Mouse (Mus musculus) heart, embryonic 11.5 days (tissue): ENCODE measurements at regions not wholly inside any gene's neighbourhood (a gene's known extent, or its start where the extent isn't known, plus 50 kb on each side); places are given as distances from the start of the nearest gene placed in this dataset.

Experiments
- ATAC-seq: fragments of 200-750 bp; cut with Nextera tagmentation; replicated peaks from 2 replicates; pipeline ENCODE4 v1.8.0; 2017; ENCODE audit warnings: moderate library complexity; ENCODE audit not compliant: insufficient number of reproducible peaks, low FRiP score, low TSS enrichment
- H3K27ac ChIP-seq: fragments of 300-500 bp; sonication (generic); 2 replicates; pipeline ENCODE4 v1.5.1; 2014; ENCODE audit warnings: mild to moderate bottlenecking, low read depth, low read length
- H3K27me3 ChIP-seq: fragments of 300-500 bp; sonication (generic); 2 replicates; pipeline ENCODE4 v1.6.1; 2014; ENCODE audit warnings: mild to moderate bottlenecking, low read length, mixed read lengths; ENCODE audit not compliant: control insufficient read depth, insufficient read depth
- H3K36me3 ChIP-seq: fragments of 300-500 bp; sonication (generic); 2 replicates; pipeline ENCODE4 v1.6.1; 2014; ENCODE audit warnings: mild to moderate bottlenecking, low read length, moderate library complexity, mixed read lengths; ENCODE audit not compliant: control insufficient read depth, insufficient read depth
- H3K4me1 ChIP-seq: fragments of 300-500 bp; sonication (generic); 2 replicates; pipeline ENCODE4 v1.6.1; 2014; ENCODE audit warnings: low read length; ENCODE audit not compliant: control insufficient read depth, insufficient read depth
- H3K4me2 ChIP-seq: fragments of 300-500 bp; sonication (generic); 2 replicates; pipeline ENCODE4 v1.6.1; 2014; ENCODE audit warnings: mild to moderate bottlenecking, moderate library complexity
- H3K4me3 ChIP-seq: fragments of 300-500 bp; sonication (generic); 2 replicates; pipeline ENCODE4 v1.5.1; 2014; ENCODE audit warnings: low read depth, low read length
- H3K9ac ChIP-seq: fragments of 300-500 bp; sonication (generic); 2 replicates; pipeline ENCODE4 v1.6.1; 2014; ENCODE audit warnings: mild to moderate bottlenecking, low read depth, low read length, moderate library complexity
- H3K9me3 ChIP-seq: fragments of 300-500 bp; sonication (generic); replicated peaks from 2 replicates; pipeline ENCODE4 v1.6.1; 2016; ENCODE audit warnings: low read length; ENCODE audit not compliant: control insufficient read depth
- WGBS: fragments of 180-500 bp; shearing (Covaris S2); extraction: QIAGEN DNeasy Blood & Tissue Kit; methylation state at CpG from one replicate; pipeline ENCODE4 v1.1.7; 2014; ENCODE audit not compliant: insufficient replicate concordance; 5-methylcytosine and 5-hydroxymethylcytosine counted together

GRCm38 (mm10) chr15:62114815-62115214 lies 1192.0 kb upstream of the A1bg start:
- WGBS, result 39% methylated on average over 4 of the region's 4 CpGs
- no peak overlapping the region for H3K4me2 ChIP-seq
- no peak overlapping the region for H3K27ac ChIP-seq
- H3K9ac ChIP-seq, result no peak overlapping the region
- no peaks in the 10 kb centered on the region for H3K9me3 ChIP-seq
- peaks cover 11% of the 10 kb centered on the region; the same call in 1 of the 2 replicates for H3K4me1 ChIP-seq
- no peaks in the 10 kb centered on the region for H3K27me3 ChIP-seq
- no peak for ATAC-seq
- no peaks in the 10 kb centered on the region for H3K36me3 ChIP-seq
- H3K4me3 ChIP-seq, result no peak overlapping the region

GRCm38 (mm10) chr15:62112151-62112550 lies 1189.3 kb upstream of the A1bg start:
- Histone ChIP-seq H3K27ac (no peak overlapping the region), H3K27me3 (no peaks in the 10 kb centered on the region), H3K9me3 (no peaks in the 10 kb centered on the region), H3K4me3 (no peak overlapping the region), H3K36me3 (no peaks in the 10 kb centered on the region), H3K4me1 (peaks cover 3% of the 10 kb centered on the region; the same call in 1 of the 2 replicates), H3K9ac (no peak overlapping the region), H3K4me2 (no peak overlapping the region)
- no peak for ATAC-seq
- WGBS, result 84% methylated on average over 2 of the region's 2 CpGs

DNA sequence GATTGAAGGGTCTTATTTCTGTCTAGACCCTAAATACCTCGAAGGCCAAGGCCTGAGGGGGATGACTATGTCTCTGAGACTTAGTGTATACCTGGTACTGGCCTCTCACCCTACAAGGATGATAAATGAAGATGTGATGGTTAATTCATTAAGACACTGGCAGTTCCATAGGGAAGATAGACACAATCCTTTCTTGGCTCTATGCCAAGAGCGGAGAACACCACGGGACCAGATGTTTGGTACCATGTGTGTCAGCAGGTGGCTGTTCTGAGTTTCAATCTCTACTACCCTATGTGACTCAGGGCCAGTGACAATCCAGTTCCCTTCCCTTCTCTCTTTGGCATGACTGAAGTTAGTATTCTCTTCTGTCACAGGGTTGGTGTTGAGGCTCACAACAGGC lies 1185.2 kb upstream of the A1bg start:
- no peak for ATAC-seq
- peaks cover 17% of the 10 kb centered on the region for H3K4me1 ChIP-seq
- no peak overlapping the region for H3K4me3 ChIP-seq
- H3K36me3 ChIP-seq, result no peaks in the 10 kb centered on the region
- H3K4me2 ChIP-seq, result no peak overlapping the region
- H3K9ac ChIP-seq, result no peak overlapping the region
- no peaks in the 10 kb centered on the region for H3K27me3 ChIP-seq
- H3K9me3 ChIP-seq, result no peaks in the 10 kb centered on the region
- H3K27ac ChIP-seq, result no peak overlapping the region
- 81% methylated on average over 3 of the region's 3 CpGs for WGBS

DNA sequence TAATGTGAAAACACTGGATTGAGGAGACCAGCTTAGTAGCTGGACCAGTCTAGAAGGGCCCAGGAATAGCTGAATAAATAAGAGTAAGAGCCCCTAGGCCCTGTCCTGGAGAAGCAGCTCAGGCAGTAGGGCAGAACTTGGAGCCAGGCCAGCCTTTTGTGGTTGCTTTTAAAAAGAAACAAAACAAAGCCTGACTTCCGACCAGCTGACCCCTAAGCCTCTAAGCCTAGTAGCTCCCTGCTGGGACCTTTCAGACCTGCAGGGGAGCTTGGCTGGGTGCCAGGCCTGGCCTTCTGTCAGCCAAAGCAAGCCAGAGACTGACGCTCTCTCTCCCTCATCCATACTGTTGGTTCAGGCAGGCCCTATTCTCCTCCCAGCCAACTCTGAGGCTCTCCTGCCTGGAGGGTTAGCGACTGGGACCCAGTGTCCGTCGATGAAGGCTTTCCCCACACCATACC lies 1183.7 kb upstream of the A1bg start:
- WGBS, result 12% methylated on average over 5 of the region's 5 CpGs

GRCm38 (mm10) chr15:62105483-62105882 lies 1182.7 kb upstream of the A1bg start:
- ATAC-seq, result no peak
- Histone ChIP-seq H3K9ac (no peak overlapping the region), H3K27ac (no peak overlapping the region)

More for the DNA sequence above, 1183.7 kb upstream of the A1bg start:
- Histone ChIP-seq H3K4me1 (peaks cover 17% of the 10 kb centered on the region), H3K27me3 (no peaks in the 10 kb centered on the region), H3K4me2 (no peak overlapping the region), H3K27ac (peak overlapping the region; percentile 46; the same call in 1 of the 2 replicates), H3K9me3 (0 out of 2 replicates have a peak, but pooled peaks cover 2% of the 10 kb centered on the region), H3K36me3 (peaks cover 2% of the 10 kb centered on the region; the same call in 1 of the 2 replicates), H3K9ac (peak overlapping the region; percentile 46; the same call in 1 of the 2 replicates), H3K4me3 (no peak overlapping the region)
- peak; percentile 73 for ATAC-seq

DNA sequence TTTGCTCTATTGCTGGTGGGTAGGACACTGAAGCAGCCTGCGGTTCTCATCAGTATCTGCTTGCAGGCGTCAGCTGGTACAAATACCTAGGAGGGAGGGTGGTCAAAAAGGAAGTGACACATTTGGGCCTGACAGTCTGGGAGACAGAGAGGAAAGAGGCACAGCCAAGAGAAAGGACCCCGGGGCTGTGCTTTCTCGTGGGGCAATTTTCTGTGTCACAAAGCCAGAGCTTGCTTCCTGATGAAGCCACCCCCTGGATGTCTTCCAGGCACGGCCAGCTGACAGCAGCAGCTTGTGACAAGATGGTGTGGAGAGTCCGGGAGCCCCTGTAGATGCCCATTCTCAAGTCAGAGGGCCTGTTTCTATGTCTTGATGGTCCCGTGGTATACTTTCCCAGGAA lies 1181.8 kb upstream of the A1bg start:
- no peak overlapping the region for H3K9ac ChIP-seq
- no peaks in the 10 kb centered on the region for H3K27me3 ChIP-seq
- H3K4me2 ChIP-seq, result no peak overlapping the region
- WGBS, result 33% methylated on average over 7 of the region's 7 CpGs
- 0 out of 2 replicates have a peak, but pooled peaks cover 2% of the 10 kb centered on the region for H3K9me3 ChIP-seq
- no peak for ATAC-seq
- H3K4me1 ChIP-seq, result peaks cover 17% of the 10 kb centered on the region
- no peak overlapping the region for H3K4me3 ChIP-seq
- no peak overlapping the region for H3K27ac ChIP-seq
- peaks cover 2% of the 10 kb centered on the region; the same call in 1 of the 2 replicates for H3K36me3 ChIP-seq

More at GRCm38 (mm10) chr15:62105483-62105882, 1182.7 kb upstream of the A1bg start:
- Histone ChIP-seq H3K9me3 (0 out of 2 replicates have a peak, but pooled peaks cover 2% of the 10 kb centered on the region), H3K36me3 (peaks cover 2% of the 10 kb centered on the region; the same call in 1 of the 2 replicates), H3K4me2 (no peak overlapping the region), H3K27me3 (no peaks in the 10 kb centered on the region), H3K4me3 (no peak overlapping the region), H3K4me1 (peaks cover 17% of the 10 kb centered on the region)
- WGBS, result 54% methylated on average over 9 of the region's 9 CpGs

DNA sequence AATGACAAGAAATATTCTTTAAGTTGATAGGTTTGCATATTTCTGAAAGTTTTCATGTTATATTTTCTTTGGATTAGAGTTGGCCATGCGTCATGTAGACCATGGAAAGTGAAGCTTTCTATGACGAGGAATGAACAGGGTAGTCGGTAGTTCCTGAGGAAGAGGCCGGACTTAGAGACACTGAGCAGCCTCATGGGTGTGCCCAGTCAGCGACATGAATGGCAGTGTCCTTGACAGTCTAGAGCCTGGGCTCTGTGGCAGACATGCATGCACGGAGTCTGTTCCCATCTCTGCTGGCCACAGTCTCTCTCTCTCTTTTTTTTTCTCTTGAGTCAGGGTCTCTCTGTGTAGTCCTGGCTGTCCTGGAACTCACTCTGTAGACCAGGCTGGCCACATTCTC lies 1176.9 kb upstream of the A1bg start:
- Histone ChIP-seq H3K9ac (no peak overlapping the region), H3K9me3 (0 out of 2 replicates have a peak, but pooled peaks cover 2% of the 10 kb centered on the region), H3K4me3 (no peak overlapping the region), H3K27ac (peak overlapping the region; percentile 29; the same call in 1 of the 2 replicates), H3K27me3 (no peaks in the 10 kb centered on the region), H3K36me3 (peaks cover 2% of the 10 kb centered on the region; the same call in 1 of the 2 replicates), H3K4me1 (peaks cover 11% of the 10 kb centered on the region), H3K4me2 (peak overlapping the region; percentile 39; the same call in 1 of the 2 replicates)
- ATAC-seq, result peak; percentile 69; the same call in 1 of the 2 replicates
- 57% methylated on average over 6 of the region's 6 CpGs for WGBS

- peak overlapping the region; percentile 39 for H3K4me2 ChIP-seq
- 6% methylated on average over 16 of the region's 16 CpGs for WGBS
- peak; percentile 84 for ATAC-seq
- H3K27ac ChIP-seq, result peak overlapping the region; percentile 62; the same call in 1 of the 2 replicates
- H3K36me3 ChIP-seq, result peaks cover 2% of the 10 kb centered on the region; the same call in 1 of the 2 replicates
- H3K27me3 ChIP-seq, result no peaks in the 10 kb centered on the region
- 0 out of 2 replicates have a peak, but pooled peaks cover 2% of the 10 kb centered on the region for H3K9me3 ChIP-seq
- H3K9ac ChIP-seq, result no peak overlapping the region; the same call in 1 of the 2 replicates
- peaks cover 11% of the 10 kb centered on the region for H3K4me1 ChIP-seq
- no peak overlapping the region for H3K4me3 ChIP-seq
Measured at GRCm38 (mm10) chr15:62098791-62099660, 1176.2 kb upstream of the A1bg start.
